Mouse (Mus musculus): ENCODE measurements around the gene Atp2b4. TPM values are rescaled to one million over a fixed set of nuclear protein-coding genes. Genes with fewer than 3 reads are reported as not detected.

Atp2b4 gene
- total and polyA plus RNA-seq, 2 experiments: 0.86 to 2.4 TPM

DNA sequence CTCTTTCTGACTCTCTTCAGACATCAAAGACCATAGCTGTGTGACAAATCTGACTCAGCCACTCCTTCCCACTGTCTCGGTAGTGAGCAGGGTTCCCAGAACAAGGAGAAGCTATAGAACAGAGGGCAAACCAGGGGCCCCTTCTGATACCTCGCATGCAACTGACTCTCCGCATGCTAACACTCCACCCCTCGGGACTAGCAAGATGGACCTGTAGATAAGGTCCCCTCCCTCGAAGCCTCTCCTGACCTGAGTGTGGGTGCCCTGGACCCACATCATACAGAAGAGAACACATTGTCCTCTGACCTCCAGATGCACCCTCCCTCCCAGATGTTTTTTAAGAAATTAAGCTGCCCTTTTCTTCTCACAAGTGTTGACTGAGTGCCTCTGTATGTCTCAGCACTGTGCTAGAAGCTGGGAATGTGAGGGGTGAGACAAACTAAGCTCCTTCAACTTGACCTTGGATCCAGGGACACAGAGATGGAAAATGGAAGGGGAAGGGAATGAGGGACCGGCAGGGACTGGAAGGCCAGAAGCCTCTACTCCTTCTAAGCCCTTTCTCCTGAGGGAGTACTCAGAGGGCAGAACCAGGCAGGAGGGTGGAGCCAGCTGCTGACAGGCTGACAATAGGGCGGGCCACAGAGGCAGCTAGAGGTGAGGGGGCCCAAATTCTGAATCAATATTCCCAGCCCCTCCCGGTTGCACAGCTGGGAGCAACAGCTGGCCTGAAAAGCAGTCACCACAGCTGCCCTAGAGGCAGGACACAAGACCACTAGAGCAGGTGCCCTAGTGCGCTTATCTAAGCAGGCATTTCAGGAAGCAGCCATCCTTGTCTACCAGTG, 2.6 kb downstream of the Atp2b4 start:
- WGBS: 60% methylated on average over 9 of the region's 9 CpGs
- no peaks in the 10 kb centered on the region for H3K36me3 ChIP-seq (ENCODE audit: control insufficient read depth, insufficient read depth, low read length)
- no peak overlapping the region for H3K27ac ChIP-seq (replicated peaks; ENCODE audit: insufficient read depth, low read depth, low read length)
- no peak for DNase-seq (ENCODE audit: extremely low read depth, low read depth, low spot score)
- H3K79me2 ChIP-seq (ENCODE audit: control insufficient read depth, insufficient read depth, low read length): no peaks in the 10 kb centered on the region
- no peak overlapping the region for H3K4me3 ChIP-seq (ENCODE audit: insufficient read depth, low read depth, low read length)
- no peaks in the 10 kb centered on the region for H3K27me3 ChIP-seq (ENCODE audit: control insufficient read depth, insufficient read depth, low read length)
- TF ChIP-seq POLR2A (IDR thresholded peaks at IDR 0.05; ENCODE audit: extremely low read depth, insufficient read depth, low read length) (no peak), CTCF (IDR thresholded peaks at IDR 0.05; ENCODE audit: low read depth, low read length) (no peak)
- no peaks in the 10 kb centered on the region for H3K4me1 ChIP-seq (ENCODE audit: control insufficient read depth, insufficient read depth, low read length)
- no peak overlapping the region for H3K9ac ChIP-seq (ENCODE audit: low read depth, low read length)

- Histone ChIP-seq H3K4me3 (ENCODE audit: insufficient read depth, low read depth, low read length) (no peak overlapping the region), H3K9ac (ENCODE audit: low read depth, low read length) (no peak overlapping the region), H3K27me3 (ENCODE audit: control insufficient read depth, insufficient read depth, low read length) (no peaks in the 10 kb centered on the region), H3K79me2 (ENCODE audit: control insufficient read depth, insufficient read depth, low read length) (no peaks in the 10 kb centered on the region), H3K36me3 (ENCODE audit: control insufficient read depth, insufficient read depth, low read length) (no peaks in the 10 kb centered on the region), H3K4me1 (ENCODE audit: control insufficient read depth, insufficient read depth, low read length) (no peaks in the 10 kb centered on the region), H3K27ac (replicated peaks; ENCODE audit: insufficient read depth, low read depth, low read length) (no peak overlapping the region)
- DNase-seq (ENCODE audit: extremely low read depth, low read depth, low spot score): no peak
- no peak for TF ChIP-seq POLR2A (IDR thresholded peaks at IDR 0.05; ENCODE audit: extremely low read depth, insufficient read depth, low read length)
- no peak for TF ChIP-seq CTCF (IDR thresholded peaks at IDR 0.05; ENCODE audit: low read depth, low read length)
- 88% methylated on average over 1 of the region's 1 CpGs for WGBS
Measured at GRCm38 (mm10) chr1:133797327-133797978, 3.4 kb downstream of the Atp2b4 start.

- WGBS: 88% methylated on average over 1 of the region's 1 CpGs
Measured at GRCm38 (mm10) chr1:133793646-133794045, 7.2 kb downstream of the Atp2b4 start.

DNA sequence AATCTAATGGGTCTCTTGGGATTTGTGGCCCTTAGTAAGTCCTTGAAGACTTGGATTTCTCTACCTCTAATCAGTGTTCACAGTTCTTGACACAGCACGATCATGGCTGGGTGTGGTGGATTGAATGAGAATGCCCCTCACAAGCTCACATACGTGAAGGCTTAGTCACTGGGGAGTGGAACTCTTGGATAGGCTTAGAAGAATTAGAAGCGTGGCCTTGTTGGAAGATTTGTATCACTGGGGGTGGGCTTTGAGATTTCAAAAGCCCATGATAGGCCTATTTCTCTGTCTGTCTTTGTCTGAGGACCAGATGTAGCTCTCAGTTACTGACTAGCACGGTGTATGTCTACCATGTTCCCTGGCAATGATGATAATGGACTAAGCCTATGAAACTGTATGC, 10.8 kb downstream of the Atp2b4 start:
- peaks cover 2% of the 10 kb centered on the region; the same call in 1 of the 2 replicates for H3K4me1 ChIP-seq (ENCODE audit: control insufficient read depth, insufficient read depth, low read length)
- no peak overlapping the region for H3K4me3 ChIP-seq (ENCODE audit: insufficient read depth, low read depth, low read length)
- H3K27ac ChIP-seq (replicated peaks; ENCODE audit: insufficient read depth, low read depth, low read length): no peak overlapping the region
- no peaks in the 10 kb centered on the region for H3K79me2 ChIP-seq (ENCODE audit: control insufficient read depth, insufficient read depth, low read length)
- no peak overlapping the region for H3K9ac ChIP-seq (ENCODE audit: low read depth, low read length)
- H3K36me3 ChIP-seq (ENCODE audit: control insufficient read depth, insufficient read depth, low read length): no peaks in the 10 kb centered on the region
- 97% methylated on average over 4 of the region's 4 CpGs for WGBS
- TF ChIP-seq CTCF (IDR thresholded peaks at IDR 0.05; ENCODE audit: low read depth, low read length) (no peak), POLR2A (IDR thresholded peaks at IDR 0.05; ENCODE audit: extremely low read depth, insufficient read depth, low read length) (no peak)
- H3K27me3 ChIP-seq (ENCODE audit: control insufficient read depth, insufficient read depth, low read length): no peaks in the 10 kb centered on the region
- DNase-seq (ENCODE audit: extremely low read depth, low read depth, low spot score): no peak

More at GRCm38 (mm10) chr1:133793646-133794045, 7.2 kb downstream of the Atp2b4 start:
- Histone ChIP-seq H3K4me1 (ENCODE audit: control insufficient read depth, insufficient read depth, low read length) (no peaks in the 10 kb centered on the region), H3K27me3 (ENCODE audit: control insufficient read depth, insufficient read depth, low read length) (no peaks in the 10 kb centered on the region), H3K27ac (replicated peaks; ENCODE audit: insufficient read depth, low read depth, low read length) (no peak overlapping the region), H3K79me2 (ENCODE audit: control insufficient read depth, insufficient read depth, low read length) (no peaks in the 10 kb centered on the region), H3K9ac (ENCODE audit: low read depth, low read length) (no peak overlapping the region), H3K4me3 (ENCODE audit: insufficient read depth, low read depth, low read length) (no peak overlapping the region), H3K36me3 (ENCODE audit: control insufficient read depth, insufficient read depth, low read length) (no peaks in the 10 kb centered on the region)
- TF ChIP-seq POLR2A (IDR thresholded peaks at IDR 0.05; ENCODE audit: extremely low read depth, insufficient read depth, low read length) (no peak), CTCF (IDR thresholded peaks at IDR 0.05; ENCODE audit: low read depth, low read length) (no peak)
- no peak for DNase-seq (ENCODE audit: extremely low read depth, low read depth, low spot score)

GRCm38 (mm10) chr1:133788864-133789263, 12.0 kb downstream of the Atp2b4 start:
- no peak for TF ChIP-seq CTCF (IDR thresholded peaks at IDR 0.05; ENCODE audit: low read depth, low read length)
- TF ChIP-seq POLR2A (IDR thresholded peaks at IDR 0.05; ENCODE audit: extremely low read depth, insufficient read depth, low read length): no peak
- DNase-seq (ENCODE audit: extremely low read depth, low read depth, low spot score): no peak
- 88% methylated on average over 5 of the region's 5 CpGs for WGBS
- Histone ChIP-seq H3K4me1 (ENCODE audit: control insufficient read depth, insufficient read depth, low read length) (peaks cover 2% of the 10 kb centered on the region; the same call in 1 of the 2 replicates), H3K79me2 (ENCODE audit: control insufficient read depth, insufficient read depth, low read length) (no peaks in the 10 kb centered on the region), H3K4me3 (ENCODE audit: insufficient read depth, low read depth, low read length) (no peak overlapping the region), H3K36me3 (ENCODE audit: control insufficient read depth, insufficient read depth, low read length) (no peaks in the 10 kb centered on the region), H3K27me3 (ENCODE audit: control insufficient read depth, insufficient read depth, low read length) (no peaks in the 10 kb centered on the region), H3K27ac (replicated peaks; ENCODE audit: insufficient read depth, low read depth, low read length) (no peak overlapping the region), H3K9ac (ENCODE audit: low read depth, low read length) (no peak overlapping the region)
